ENCODE assay signal across 7 mouse cellular contexts in genomic region chr4:126046851-126047585, GRCm38 (mm10). TPM values are rescaled to one million over a fixed set of nuclear protein-coding genes. Genes with fewer than 3 reads are reported as not detected.
DNase-seq lines count a peak whose midpoint lies in the region; ATAC-seq lines count a peak whose summit lies in the region.

Gene Mrps15 (plus strand): TSS chr4:126046925.

- ATAC-seq in intestine, embryonic 15.5 days, result peak; percentile 97
- ATAC-seq in midbrain, embryonic 13.5 days, result peak; percentile 96

- WGBS in intestine, embryonic 15.5 days, result under 1% methylated on average over 56 of the region's 56 CpGs
- under 1% methylated on average over 56 of the region's 56 CpGs for WGBS in limb, embryonic 10.5 days
- under 1% methylated on average over 56 of the region's 56 CpGs for WGBS in midbrain, embryonic 13.5 days

- 0 out of 2 replicates have a peak, but pooled peaks cover 3% of the 10 kb centered on the region for H3K4me1 ChIP-seq in intestine, embryonic 15.5 days (replicated peaks)
- H3K4me1 ChIP-seq in limb, embryonic 10.5 days, result peaks cover 19% of the 10 kb centered on the region
- H3K4me1 ChIP-seq in midbrain, embryonic 13.5 days (replicated peaks), result peaks cover 16% of the 10 kb centered on the region

- peak within 1 kb of the TSS; percentile 83 for H3K4me2 ChIP-seq in intestine, embryonic 15.5 days (replicated peaks)
- peak within 1 kb of the TSS; percentile 80 for H3K4me2 ChIP-seq in midbrain, embryonic 13.5 days (replicated peaks)

- intact Hi-C loops in gastrocnemius, postnatal 36 days (cut with DNase I), result no loop called here

- H3K4me3 ChIP-seq in intestine, embryonic 15.5 days (replicated peaks), result peak within 1 kb of the TSS; percentile 84
- peak within 1 kb of the TSS; percentile 74 for H3K4me3 ChIP-seq in limb, embryonic 10.5 days
- peak within 1 kb of the TSS; percentile 95 for H3K4me3 ChIP-seq in midbrain, embryonic 13.5 days (replicated peaks)

- H3K27ac ChIP-seq in intestine, embryonic 15.5 days, result peak within 1 kb of the TSS; percentile 84
- H3K27ac ChIP-seq in limb, embryonic 10.5 days, result peak within 1 kb of the TSS; percentile 89
- H3K27ac ChIP-seq in midbrain, embryonic 13.5 days, result peak within 1 kb of the TSS; percentile 80

- peak within 1 kb of the TSS; percentile 83 for H3K9ac ChIP-seq in intestine, embryonic 15.5 days
- H3K9ac ChIP-seq in midbrain, embryonic 13.5 days (replicated peaks), result peak within 1 kb of the TSS; percentile 83

- H3K9me3 ChIP-seq in intestine, embryonic 15.5 days, result no peaks in the 10 kb centered on the region
- no peaks in the 10 kb centered on the region for H3K9me3 ChIP-seq in limb, embryonic 10.5 days (replicated peaks)
- no peaks in the 10 kb centered on the region for H3K9me3 ChIP-seq in midbrain, embryonic 13.5 days

- H3K36me3 ChIP-seq in intestine, embryonic 15.5 days, result 0 out of 2 replicates have a peak, but pooled peaks cover 5% of the 10 kb centered on the region
- peaks cover 30% of the 10 kb centered on the region for H3K36me3 ChIP-seq in limb, embryonic 10.5 days
- H3K36me3 ChIP-seq in midbrain, embryonic 13.5 days, result peaks cover 31% of the 10 kb centered on the region

- H3K27me3 ChIP-seq in intestine, embryonic 15.5 days (replicated peaks), result no peaks in the 10 kb centered on the region
- H3K27me3 ChIP-seq in limb, embryonic 10.5 days (ENCODE audit: low read depth, poor library complexity, severe bottlenecking), result no peaks in the 10 kb centered on the region
- H3K27me3 ChIP-seq in midbrain, embryonic 13.5 days, result no peaks in the 10 kb centered on the region

- DNase-seq in adrenal gland, adult 8-10 months, result peak; percentile 79
- DNase-seq in embryo, embryonic 11.5 days (ENCODE audit: low read depth, low spot score), result peak; percentile 80
- peak; percentile 79 to 81 for DNase-seq in gastrocnemius, postnatal 36 days
- DNase-seq in limb, embryonic 10.5 days (ENCODE audit: low spot score), result peak; percentile 90
- DNase-seq in spleen, adult 12 weeks (ENCODE audit: low spot score), result peak; percentile 70

RNA-seq across cellular contexts. Expression of gene Mrps15, which starts in this region (rescaled TPM):
- 10 to 100 TPM; 64.2 to 74.4 (median 69.4) TPM for total RNA-seq in adrenal gland, adult 8-10 months (2022)
- total RNA-seq in gastrocnemius, postnatal 36 days (2021), result 10 to 100 TPM; 69.8 to 74.3 TPM
- 142 and 166 TPM in 2 replicates for polyA plus RNA-seq in intestine, embryonic 15.5 days (2015; fragmentation: Nextera tagmentation; extraction: Ambion mirVana)
- 150 and 170 TPM in 2 replicates for polyA plus RNA-seq in limb, embryonic 10.5 days (2016; fragmentation: Nextera tagmentation; extraction: Ambion mirVana)
- 122 and 130 TPM in 2 replicates for polyA plus RNA-seq in midbrain, embryonic 13.5 days (2015; fragmentation: Nextera tagmentation; extraction: Ambion mirVana)

Comparison
In these comparisons a context has a peak if more than half of its experiments do, and no peak if none do; other contexts are left out.
1. Peak in every context shown above with its lines: DNase-seq, ATAC-seq, H3K4me3 ChIP-seq and H3K27ac ChIP-seq.